Mouse (Mus musculus): ENCODE results near the gene 2200002J24Rik. TPM values are rescaled to one million over a fixed set of nuclear protein-coding genes. Genes with fewer than 3 reads are reported as not detected.

The 2200002J24Rik gene
- total RNA-seq, 1 experiment: 2.4 TPM

DNA sequence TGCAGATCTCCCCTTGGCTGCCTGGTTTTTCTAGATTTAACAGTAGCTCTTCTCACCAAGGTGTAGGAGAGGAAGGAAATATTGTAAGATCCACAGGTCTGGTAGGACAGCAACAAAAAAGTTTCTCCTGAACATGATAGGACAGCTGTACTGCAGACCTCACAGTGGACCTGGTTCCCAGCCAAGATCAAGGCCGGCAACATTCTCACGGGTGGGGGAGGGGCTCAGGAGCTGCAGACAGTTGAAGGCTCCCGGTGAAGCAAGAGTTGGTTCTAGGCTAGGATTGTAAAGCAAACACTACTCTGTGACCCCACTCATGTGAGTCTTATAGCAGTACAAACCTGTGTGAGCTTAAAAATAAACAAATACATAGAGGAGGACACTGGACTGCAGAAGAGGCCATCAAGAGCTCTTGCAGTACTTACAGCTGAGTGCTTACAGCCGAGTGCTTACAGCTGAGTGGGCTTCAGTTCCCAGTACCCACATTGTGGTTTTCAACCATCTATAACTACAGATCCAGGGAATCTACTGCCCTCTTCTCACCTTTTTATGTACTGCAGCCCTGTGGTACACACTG lies 45.4 kb downstream of the 2200002J24Rik start:
- in situ Hi-C loops (cut with MboI; ENCODE audit: low sequenced_read_pairs in 2 of 2, unreplicated experiment in 2 of 2): no loop called here
- H3K27ac ChIP-seq (ENCODE audit: insufficient read depth, low read depth, low read length, poor library complexity, severe bottlenecking): no peak overlapping the region
- H3K36me3 ChIP-seq (ENCODE audit: control insufficient read depth, insufficient read depth, low read length, poor library complexity, severe bottlenecking): no peaks in the 10 kb centered on the region
- no peaks in the 10 kb centered on the region for H3K9me3 ChIP-seq (ENCODE audit: control insufficient read depth, insufficient read depth, low read depth, low read length)
- DNase-seq (ENCODE audit: low read depth, low spot score): no peak
- TF ChIP-seq HCFC1 (IDR thresholded peaks at IDR 0.05; ENCODE audit: borderline replicate concordance, insufficient read depth, low read length) (no peak), ZNF384 (IDR thresholded peaks at IDR 0.05; ENCODE audit: low read depth, low read length) (no peak), CHD2 (IDR thresholded peaks at IDR 0.05; ENCODE audit: low read depth, low read length) (no peak), MAFK (IDR thresholded peaks at IDR 0.05; ENCODE audit: insufficient read depth, low read depth, low read length) (no peak), ZC3H11A (IDR thresholded peaks at IDR 0.05; ENCODE audit: borderline replicate concordance, low read depth, low read length) (no peak)
- H3K4me1 ChIP-seq (ENCODE audit: control insufficient read depth in 2 of 2, insufficient read depth in 2 of 2, low read length in 2 of 2, poor library complexity in 1 of 2): 0 out of 4 replicates have a peak, but pooled peaks cover 0 to 2% of the 10 kb centered on the region in 2 experiments
- no peak overlapping the region for H3K9ac ChIP-seq (ENCODE audit: insufficient read depth, low read depth, low read length, poor library complexity, severe bottlenecking)
- H3K4me3 ChIP-seq (ENCODE audit: insufficient read depth in 1 of 2, low read depth in 1 of 2, low read length in 2 of 2, poor library complexity in 1 of 2, severe bottlenecking in 1 of 2): no peak overlapping the region

GRCm38 (mm10) chr7:30747525-30748204 lies 48.9 kb downstream of the 2200002J24Rik start:
- peaks cover 2 to 14% of the 10 kb centered on the region in 2 experiments; a peak in 2 of 4 replicates for H3K4me1 ChIP-seq (ENCODE audit: control insufficient read depth in 2 of 2, insufficient read depth in 2 of 2, low read length in 2 of 2, poor library complexity in 1 of 2)
- in situ Hi-C loops (cut with MboI; ENCODE audit: low sequenced_read_pairs in 2 of 2, unreplicated experiment in 2 of 2): no loop called here
- no peaks in the 10 kb centered on the region for H3K36me3 ChIP-seq (ENCODE audit: control insufficient read depth, insufficient read depth, low read length, poor library complexity, severe bottlenecking)
- no peak overlapping the region for H3K4me3 ChIP-seq (ENCODE audit: insufficient read depth in 1 of 2, low read depth in 1 of 2, low read length in 2 of 2, poor library complexity in 1 of 2, severe bottlenecking in 1 of 2)
- no peak overlapping the region for H3K9ac ChIP-seq (ENCODE audit: insufficient read depth, low read depth, low read length, poor library complexity, severe bottlenecking)
- DNase-seq (ENCODE audit: low read depth, low spot score): no peak
- H3K27ac ChIP-seq (ENCODE audit: insufficient read depth, low read depth, low read length, poor library complexity, severe bottlenecking): no peak overlapping the region
- TF ChIP-seq ZC3H11A (IDR thresholded peaks at IDR 0.05; ENCODE audit: borderline replicate concordance, low read depth, low read length): no peak
- TF ChIP-seq HCFC1 (IDR thresholded peaks at IDR 0.05; ENCODE audit: borderline replicate concordance, insufficient read depth, low read length): no peak
- no peak for TF ChIP-seq CHD2 (IDR thresholded peaks at IDR 0.05; ENCODE audit: low read depth, low read length)
- no peak for TF ChIP-seq MAFK (IDR thresholded peaks at IDR 0.05; ENCODE audit: insufficient read depth, low read depth, low read length)
- no peak for TF ChIP-seq ZNF384 (IDR thresholded peaks at IDR 0.05; ENCODE audit: low read depth, low read length)
- H3K9me3 ChIP-seq (ENCODE audit: control insufficient read depth, insufficient read depth, low read depth, low read length): no peaks in the 10 kb centered on the region

Other genes with a start within 250 kb of the 2200002J24Rik start
- gene Kirrel2, start 241.2 kb upstream of the 2200002J24Rik start, total RNA-seq (2012; rRNA removed): 10.7 and 29.8 TPM in 2 replicates
- 45.7 and 72.5 TPM in 2 replicates for gene Nphs1, start 240.6 kb upstream of the 2200002J24Rik start, total RNA-seq (2012; rRNA removed)
- gene Prodh2, start 205.3 kb upstream of the 2200002J24Rik start, total RNA-seq (2012; rRNA removed): 0.80 and 0.90 TPM in 2 replicates
- gene Arhgap33, start 163.9 kb upstream of the 2200002J24Rik start, total RNA-seq (2012; rRNA removed): 1.0 and 1.4 TPM in 2 replicates
- 1.6 and 4.1 TPM in 2 replicates for gene Hspb6, start 146.7 kb upstream of the 2200002J24Rik start, total RNA-seq (2012; rRNA removed)
- 6.8 and 10.8 TPM in 2 replicates for gene Proser3, start 146.6 kb upstream of the 2200002J24Rik start, total RNA-seq (2012; rRNA removed)
- 12.4 and 15.8 TPM in 2 replicates for gene Lin37, start 139.1 kb upstream of the 2200002J24Rik start, total RNA-seq (2012; rRNA removed)
- gene U2af1l4, start 135.6 kb upstream of the 2200002J24Rik start, total RNA-seq (2012; rRNA removed): 56.9 and 65.8 TPM in 2 replicates
- gene Gm49396, start 135.6 kb upstream of the 2200002J24Rik start, total RNA-seq (2012; rRNA removed): 4.1 and 6.8 TPM in 2 replicates
- gene Psenen, start 135.3 kb upstream of the 2200002J24Rik start, total RNA-seq (2012; rRNA removed): 64.9 and 65.3 TPM in 2 replicates
- 1.3 and 3.3 TPM in 2 replicates for gene Igflr1, start 133.5 kb upstream of the 2200002J24Rik start, total RNA-seq (2012; rRNA removed)
- 73.7 and 98.6 TPM in 2 replicates for gene Kmt2b, start 110.2 kb upstream of the 2200002J24Rik start, total RNA-seq (2012; rRNA removed)
- gene Zbtb32, start 100.0 kb upstream of the 2200002J24Rik start, total RNA-seq (2012; rRNA removed): 20.8 and 24.6 TPM in 2 replicates
- 1.8 and 2.5 TPM in 2 replicates for gene Upk1a, start 86.1 kb upstream of the 2200002J24Rik start, total RNA-seq (2012; rRNA removed)
- gene Cox6b1, start 72.8 kb upstream of the 2200002J24Rik start, total RNA-seq (2012; rRNA removed): 478 and 576 TPM in 2 replicates
- gene Etv2, start 63.1 kb upstream of the 2200002J24Rik start, total RNA-seq (2012; rRNA removed): 1.5 and 2.1 TPM in 2 replicates
- gene Rbm42, start 48.6 kb upstream of the 2200002J24Rik start, total RNA-seq (2012; rRNA removed): 66.5 and 86.0 TPM in 2 replicates
- 25.1 and 41.4 TPM in 2 replicates for gene Haus5, start 33.9 kb upstream of the 2200002J24Rik start, total RNA-seq (2012; rRNA removed)
- 0.36 and 0.37 TPM in 2 replicates for gene Pmis2, start 27.3 kb upstream of the 2200002J24Rik start, total RNA-seq (2012; rRNA removed)
- 1.4 and 5.0 TPM in 2 replicates for gene Atp4a, start 13.3 kb downstream of the 2200002J24Rik start, total RNA-seq (2012; rRNA removed)
- 137 and 155 TPM in 2 replicates for gene Tmem147, start 30.6 kb downstream of the 2200002J24Rik start, total RNA-seq (2012; rRNA removed)
- gene Gapdhs, start 44.8 kb downstream of the 2200002J24Rik start, total RNA-seq (2012; rRNA removed): not detected in 2 replicates
- 9.8 and 20.8 TPM in 2 replicates for gene Sbsn, start 52.5 kb downstream of the 2200002J24Rik start, total RNA-seq (2012; rRNA removed)
- 1.9 and 4.9 TPM in 2 replicates for gene Dmkn, start 64.8 kb downstream of the 2200002J24Rik start, total RNA-seq (2012; rRNA removed)
- 3.2 and 4.9 TPM in 2 replicates for gene Krtdap, start 89.0 kb downstream of the 2200002J24Rik start, total RNA-seq (2012; rRNA removed)
- not detected in 2 replicates for gene Ffar2, start 124.8 kb downstream of the 2200002J24Rik start, total RNA-seq (2012; rRNA removed)
- gene Ffar3, start 157.3 kb downstream of the 2200002J24Rik start, total RNA-seq (2012; rRNA removed): 1.0 and 1.2 TPM in 2 replicates
- gene Ffar1, start 162.6 kb downstream of the 2200002J24Rik start, total RNA-seq (2012; rRNA removed): 0.04 and 0.16 TPM in 2 replicates
- gene Cd22, start 181.4 kb downstream of the 2200002J24Rik start, total RNA-seq (2012; rRNA removed): 0.16 and 0.45 TPM in 2 replicates
- 0.22 and 0.37 TPM in 2 replicates for gene Mag, start 215.9 kb downstream of the 2200002J24Rik start, total RNA-seq (2012; rRNA removed)
- gene Hamp2, start 225.8 kb downstream of the 2200002J24Rik start, total RNA-seq (2012; rRNA removed): not detected in 2 replicates
- not detected in 2 replicates for gene Hamp, start 245.1 kb downstream of the 2200002J24Rik start, total RNA-seq (2012; rRNA removed)